Mouse (Mus musculus): ENCODE measurements around the gene Fgg. TPM values are rescaled to one million over a fixed set of nuclear protein-coding genes. Genes with fewer than 3 reads are reported as not detected.

Gene Fgg
- total RNA-seq, 2 experiments from 2014 or later: not detected

Other genes with a start within 250 kb of the Fgg start
- gene Rbm46, start 131.2 kb upstream of the Fgg start, total RNA-seq (2021): under 1 TPM; 0.56 to 0.61 TPM
- gene Lrat, start 103.8 kb upstream of the Fgg start, total RNA-seq (2021): under 1 TPM in 1 of 2 experiments, not detected in 1; 0.07 TPM
- gene Fga, start 18.4 kb downstream of the Fgg start, total RNA-seq (2021): not detected
- not detected for gene Fgb, start 42.1 kb downstream of the Fgg start, total RNA-seq (2021)
- gene Plrg1, start 47.8 kb downstream of the Fgg start, total RNA-seq (2021): 10 to 100 TPM; 43.5 to 45.6 TPM
- gene Dchs2, start 120.2 kb downstream of the Fgg start, total RNA-seq (2021): 1 to 10 TPM; 2.8 to 3.1 TPM

All from left cerebral cortex, adult 18-20 months (tissue).